Mouse (Mus musculus) small intestine, adult 2 months (tissue): ENCODE results near the gene Dnajb3. TPM values are rescaled to one million over a fixed set of nuclear protein-coding genes. Genes with fewer than 3 reads are reported as not detected.

Experiments
- H3K27ac ChIP-seq: fragments of 200-500 bp; 2 replicates; pipeline ENCODE4 v1.5.1; 2012; ENCODE audit warnings: low read depth, low read length, control low read depth, inconsistent platforms; ENCODE audit not compliant: insufficient read depth
- H3K27me3 ChIP-seq: fragments of 200-500 bp; 2 replicates; pipeline ENCODE4 v1.6.1; 2012; ENCODE audit warnings: mild to moderate bottlenecking, moderate library complexity, low read length, inconsistent platforms; ENCODE audit not compliant: control insufficient read depth, insufficient read depth
- H3K36me3 ChIP-seq: fragments of 200-500 bp; 2 replicates; pipeline ENCODE4 v1.6.1; 2012; ENCODE audit warnings: mild to moderate bottlenecking, low read length, control low read depth, inconsistent platforms; ENCODE audit not compliant: control insufficient read depth, insufficient read depth
- H3K4me1 ChIP-seq: fragments of 200-500 bp; 2 replicates; pipeline ENCODE4 v1.6.1; 2012; ENCODE audit warnings: low read length, inconsistent platforms, mixed read lengths; ENCODE audit not compliant: control insufficient read depth, insufficient read depth, insufficient read length
- H3K4me3 ChIP-seq: fragments of 200-500 bp; 2 replicates; pipeline ENCODE4 v1.5.1; 2012; ENCODE audit warnings: low read depth, mild to moderate bottlenecking, control low read depth, inconsistent platforms, low read length, moderate library complexity
- CTCF ChIP-seq: fragments of 200-500 bp; IDR thresholded peaks from 2 replicates; pipeline ENCODE4 v1.5.1; 2012; ENCODE audit warnings: low read depth, mild to moderate bottlenecking, control low read depth, inconsistent platforms, low read length, moderate library complexity, mixed read lengths; ENCODE audit not compliant: insufficient replicate concordance, insufficient read length; ENCODE audit errors: extremely low read depth
- POLR2A ChIP-seq: fragments of 200-500 bp; IDR thresholded peaks from 2 replicates; pipeline ENCODE4 v1.6.1; 2012; ENCODE audit warnings: low read depth, mild to moderate bottlenecking, control low read depth, inconsistent platforms, low read length, moderate library complexity
- WGBS: fragments of 180-500 bp; shearing (Covaris S2); methylation state at CpG from one replicate; pipeline ENCODE4 v1.1.7; 2018; 5-methylcytosine and 5-hydroxymethylcytosine counted together
- polyA plus RNA-seq: library from polyadenylated mRNA; depleted of rRNA; stranded (reverse); fragments of >200 nt; gene quantifications from 2 replicates; pipeline ENCODE4 v1.2.3, GENCODE M21; 2012

Gene Dnajb3
- polyA plus RNA-seq, 1 experiment = 5.3 TPM

DNA sequence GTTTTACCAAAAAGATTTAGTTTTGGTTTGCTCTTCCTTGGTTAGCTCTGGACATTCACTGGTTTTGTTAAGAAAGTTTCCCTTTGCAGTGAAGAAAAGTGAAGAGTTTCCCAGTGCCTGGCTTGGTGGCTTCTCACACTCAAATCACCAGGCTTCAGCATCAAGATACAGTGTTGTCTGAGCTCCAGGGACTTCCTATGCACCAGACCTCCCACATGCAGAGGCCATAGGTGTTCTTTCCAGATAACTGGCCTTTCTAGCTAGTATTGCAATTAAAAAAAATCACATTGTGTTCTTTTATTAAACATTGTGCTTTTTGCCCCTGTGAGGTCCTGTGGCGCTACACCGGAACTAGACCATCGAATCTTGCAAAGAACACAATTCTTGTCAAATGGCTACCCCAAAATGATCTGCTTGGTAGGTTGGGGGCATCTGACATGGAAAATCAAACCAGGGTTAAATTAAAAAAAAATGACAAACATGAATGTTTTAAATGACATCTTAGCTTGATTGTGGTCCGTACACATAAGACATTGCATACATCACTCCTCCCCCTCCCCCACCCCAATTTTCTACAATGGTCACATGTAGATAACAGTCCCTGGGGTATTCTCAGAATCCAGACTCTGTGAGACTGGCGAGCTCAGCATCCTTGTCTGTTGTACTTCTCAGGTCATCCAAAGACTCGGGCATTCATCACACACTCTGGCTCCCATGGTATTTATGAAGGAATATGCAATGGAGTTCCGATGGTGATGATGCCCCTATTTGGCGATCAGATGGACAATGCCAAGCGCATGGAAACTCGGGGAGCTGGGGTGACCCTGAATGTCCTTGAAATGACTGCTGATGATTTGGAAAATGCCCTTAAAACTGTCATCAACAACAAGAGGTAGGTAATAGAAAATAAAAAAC, 10.1 kb upstream of the Dnajb3 start:
- peaks cover 15% of the 10 kb centered on the region; the same call in 1 of the 2 replicates for H3K4me1 ChIP-seq
- no peaks in the 10 kb centered on the region for H3K27me3 ChIP-seq
- WGBS = 74% methylated on average over 10 of the region's 10 CpGs
- no peak for TF ChIP-seq POLR2A
- no peak for TF ChIP-seq CTCF
- no peak overlapping the region for H3K27ac ChIP-seq
- H3K36me3 ChIP-seq = peaks cover 8% of the 10 kb centered on the region
- H3K4me3 ChIP-seq = no peak overlapping the region

- Histone ChIP-seq H3K4me1 (peaks cover 15% of the 10 kb centered on the region; the same call in 1 of the 2 replicates), H3K4me3 (peak overlapping the region; percentile 21; the same call in 1 of the 2 replicates), H3K27me3 (no peaks in the 10 kb centered on the region), H3K36me3 (peaks cover 8% of the 10 kb centered on the region), H3K27ac (peak overlapping the region; percentile 65)
- no peak for TF ChIP-seq POLR2A
- no peak for TF ChIP-seq CTCF
- WGBS = 66% methylated on average over 2 of the region's 2 CpGs
Measured at GRCm38 (mm10) chr1:88214462-88214952, 8.9 kb upstream of the Dnajb3 start.

GRCm38 (mm10) chr1:88213766-88214461, 8.3 kb upstream of the Dnajb3 start:
- H3K4me3 ChIP-seq = peak overlapping the region; percentile 21; the same call in 1 of the 2 replicates
- peaks cover 16% of the 10 kb centered on the region; the same call in 1 of the 2 replicates for H3K4me1 ChIP-seq
- H3K27me3 ChIP-seq = no peaks in the 10 kb centered on the region
- H3K27ac ChIP-seq = peak overlapping the region; percentile 65
- 44% methylated on average over 2 of the region's 2 CpGs for WGBS
- H3K36me3 ChIP-seq = peaks cover 8% of the 10 kb centered on the region
- TF ChIP-seq POLR2A (no peak), CTCF (no peak)

DNA sequence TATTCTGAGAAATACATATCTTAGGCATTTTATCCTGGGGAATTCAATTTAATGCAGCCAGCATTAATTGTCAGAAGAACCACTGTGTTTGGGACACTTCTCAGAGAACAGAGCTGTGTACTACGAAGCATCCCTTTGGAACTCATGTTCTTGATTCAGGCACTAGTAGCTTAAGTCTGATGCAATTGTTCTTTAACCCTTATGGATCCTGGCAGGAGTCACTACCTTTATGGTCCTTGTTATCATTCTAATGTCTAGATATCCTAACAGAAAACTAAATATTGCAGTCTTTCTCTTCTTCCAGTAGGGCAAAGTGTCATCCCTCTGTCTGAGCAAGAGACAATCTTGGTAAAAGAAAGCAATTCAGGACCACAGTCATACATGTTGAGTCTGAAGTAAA, 7.5 kb upstream of the Dnajb3 start:
- WGBS = 67% methylated on average over 1 of the region's 1 CpGs
- Histone ChIP-seq H3K27ac (peak overlapping the region; percentile 67), H3K4me3 (no peak overlapping the region), H3K36me3 (peaks cover 8% of the 10 kb centered on the region), H3K27me3 (no peaks in the 10 kb centered on the region), H3K4me1 (peaks cover 19% of the 10 kb centered on the region)
- TF ChIP-seq POLR2A = no peak
- TF ChIP-seq CTCF = no peak

DNA sequence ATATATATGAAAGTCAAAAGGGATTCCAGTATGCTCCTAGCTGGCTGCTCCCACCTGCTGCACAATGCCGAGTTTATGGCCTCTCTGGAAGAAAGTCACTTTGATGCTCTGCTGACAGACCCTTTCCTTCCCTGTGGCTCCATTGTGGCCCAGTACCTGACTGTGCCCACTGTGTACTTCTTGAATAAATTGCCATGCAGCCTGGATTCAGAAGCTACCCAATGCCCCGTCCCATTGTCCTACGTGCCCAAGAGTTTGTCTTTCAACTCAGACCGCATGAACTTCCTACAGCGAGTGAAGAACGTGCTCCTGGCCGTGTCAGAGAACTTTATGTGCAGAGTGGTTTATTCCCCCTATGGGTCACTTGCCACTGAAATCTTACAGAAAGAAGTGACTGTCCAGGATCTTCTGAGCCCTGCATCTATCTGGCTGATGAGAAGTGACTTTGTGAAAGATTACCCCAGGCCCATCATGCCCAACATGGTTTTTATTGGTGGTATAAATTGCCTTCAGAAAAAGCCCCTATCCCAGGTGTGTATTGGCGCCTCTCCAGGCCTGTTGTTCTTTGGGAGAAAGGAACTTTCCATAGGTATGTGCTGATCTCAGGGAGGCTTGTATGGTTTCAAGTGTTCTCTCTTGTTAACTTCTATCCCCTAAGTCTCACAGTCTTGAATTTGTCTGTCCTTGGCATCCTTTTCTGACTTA, 6.9 kb upstream of the Dnajb3 start:
- H3K27ac ChIP-seq = peak overlapping the region; percentile 67
- TF ChIP-seq CTCF = no peak
- no peak for TF ChIP-seq POLR2A
- WGBS = 47% methylated on average over 8 of the region's 8 CpGs
- peak overlapping the region; percentile 31 for H3K4me3 ChIP-seq
- H3K36me3 ChIP-seq = peaks cover 8% of the 10 kb centered on the region
- H3K27me3 ChIP-seq = no peaks in the 10 kb centered on the region
- peaks cover 22% of the 10 kb centered on the region for H3K4me1 ChIP-seq

GRCm38 (mm10) chr1:88211812-88212211, 6.2 kb upstream of the Dnajb3 start, which contains the start of gene Ugt1a1:
TSS of gene Ugt1a1 (plus strand) at chr1:88211959.
- no peaks in the 10 kb centered on the region for H3K27me3 ChIP-seq
- WGBS = 44% methylated on average over 8 of the region's 8 CpGs
- H3K4me3 ChIP-seq = peak within 1 kb of the TSS; percentile 31
- peaks cover 24% of the 10 kb centered on the region for H3K4me1 ChIP-seq
- no peak for TF ChIP-seq CTCF
- TF ChIP-seq POLR2A = no peak
- peak within 1 kb of the TSS; percentile 67 for H3K27ac ChIP-seq
- H3K36me3 ChIP-seq = peaks cover 5% of the 10 kb centered on the region
